Mouse (Mus musculus): ENCODE results near the gene Tssc4.

The Tssc4 gene

DNA sequence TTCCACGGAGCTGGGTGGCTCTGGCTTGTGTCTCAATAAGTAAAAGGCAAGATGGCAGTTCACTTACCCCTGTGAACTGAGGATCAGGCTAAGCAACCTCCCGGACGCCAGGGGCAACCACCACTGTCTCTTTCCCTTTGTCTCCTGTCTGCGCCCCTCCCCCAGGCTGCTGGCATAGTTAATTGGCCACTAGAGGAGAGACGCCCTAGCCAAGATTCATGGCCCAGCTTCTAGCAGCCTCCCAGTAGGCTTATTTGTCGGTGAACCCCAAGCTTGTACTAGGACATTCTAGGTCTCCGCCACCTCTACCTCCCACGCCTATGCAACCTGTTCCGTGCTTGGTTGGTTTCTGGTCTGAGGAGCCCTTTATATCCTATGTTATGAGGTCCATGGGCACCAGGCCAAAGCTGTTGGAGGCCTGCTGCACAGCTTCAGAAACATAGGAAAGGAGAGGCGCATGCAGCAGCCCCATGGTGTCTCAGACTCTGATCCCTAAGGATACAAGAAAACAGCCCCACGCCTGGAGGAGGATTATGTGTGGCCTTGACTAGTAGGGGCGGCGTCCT, 650 bp upstream of the Tssc4 start:
- DNase-seq (ENCODE audit: low spot score) = peak; percentile 71

DNA sequence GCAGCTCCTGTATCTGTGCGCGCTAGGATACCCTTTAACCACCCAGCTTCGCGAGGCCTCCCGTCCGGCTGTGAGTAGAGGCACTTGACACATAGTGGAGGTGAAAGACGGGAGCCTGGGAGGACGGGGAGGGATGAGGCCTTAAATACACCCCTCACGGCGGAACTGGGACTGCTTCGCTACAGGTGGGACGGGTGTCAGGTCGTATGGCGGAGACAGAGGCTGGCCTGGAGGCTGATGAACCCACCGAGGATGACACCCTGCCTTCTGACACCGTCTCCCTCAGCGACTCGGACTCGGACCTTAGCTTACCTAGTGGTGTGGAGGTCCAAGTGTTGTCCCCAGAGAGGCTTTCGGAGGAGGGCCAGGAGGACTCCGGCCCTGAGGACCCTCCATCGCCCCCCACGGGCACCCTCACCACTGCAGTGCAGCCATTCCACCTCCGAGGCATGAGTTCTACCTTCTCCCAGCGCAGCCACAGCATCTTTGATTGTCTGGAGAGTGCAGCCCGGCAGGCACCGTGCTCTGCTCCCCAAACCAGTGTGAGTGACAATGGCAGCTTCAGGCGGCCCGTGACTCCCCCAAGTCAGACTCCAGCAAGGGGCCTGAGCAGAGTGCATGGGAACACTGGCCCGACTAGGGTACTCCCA, 827 bp downstream of the Tssc4 start:
- no peak for DNase-seq (ENCODE audit: low spot score)

DNA sequence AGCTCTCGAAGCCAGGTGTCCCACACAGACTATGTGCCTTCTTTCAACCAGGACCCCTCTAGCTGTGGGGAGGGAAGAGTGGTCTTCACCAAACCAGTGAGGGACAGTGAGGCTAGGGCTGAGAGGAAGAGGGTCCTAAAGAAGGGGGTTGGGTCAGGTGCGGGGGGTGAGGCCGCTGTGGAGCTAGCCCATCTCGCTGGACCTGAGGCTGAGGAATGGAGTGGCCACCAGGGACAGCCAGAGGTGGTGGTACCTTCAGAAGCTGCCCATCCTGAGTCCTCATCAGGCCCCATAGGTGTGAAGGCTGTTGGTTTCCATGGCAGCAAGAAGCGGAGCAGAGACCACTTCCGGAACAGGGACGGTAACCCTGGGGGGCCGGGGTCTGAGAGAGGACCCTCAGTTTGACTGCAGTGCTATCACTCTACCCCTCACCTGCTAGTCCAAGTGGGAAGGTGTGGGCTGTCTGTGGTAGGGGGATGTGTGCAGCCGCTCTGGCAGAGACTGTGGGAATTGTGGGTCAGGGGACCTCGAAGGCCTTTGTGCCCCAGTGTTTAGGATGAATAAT, 1.5 kb downstream of the Tssc4 start:
- DNase-seq (ENCODE audit: low spot score) = no peak

DNA sequence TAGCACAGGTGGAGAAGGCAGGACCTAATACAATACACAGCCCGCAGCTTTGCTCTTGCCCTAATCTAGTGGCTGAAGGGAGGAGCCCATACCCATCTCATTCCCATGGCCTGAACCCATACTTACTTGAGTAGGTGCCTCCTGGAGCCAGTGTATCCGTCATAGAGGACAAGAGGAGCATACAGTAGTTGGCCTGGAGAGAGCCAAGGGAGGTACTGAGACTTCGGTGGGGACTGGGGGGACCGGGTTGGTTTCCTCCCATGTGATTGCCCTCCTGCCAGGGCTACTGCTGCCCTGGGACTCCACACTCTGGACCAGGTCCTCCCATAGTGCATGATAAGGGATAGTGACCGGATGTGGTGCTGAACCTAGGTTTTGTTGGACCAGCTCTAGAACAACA, 3.6 kb downstream of the Tssc4 start:
- no peak for DNase-seq (ENCODE audit: low spot score)

DNA sequence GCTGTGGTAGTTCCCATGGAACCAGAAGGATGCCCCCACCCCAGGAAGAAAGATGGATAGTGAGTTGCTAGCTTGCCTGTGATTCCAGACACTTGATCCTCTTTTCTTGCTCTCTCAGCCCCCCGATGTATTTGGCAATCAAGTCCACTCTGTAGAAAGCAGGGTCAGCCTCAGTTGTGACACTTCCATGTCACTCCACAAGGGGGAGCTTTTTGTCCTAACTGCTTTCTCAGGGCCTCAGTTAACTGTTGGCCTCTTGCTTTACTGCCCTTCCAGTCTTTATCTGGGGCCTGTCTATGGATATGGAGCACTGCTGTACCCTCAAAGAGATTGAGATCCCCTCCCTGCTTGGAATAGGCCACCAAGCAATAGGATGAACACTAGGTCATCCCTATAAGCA, 4.0 kb downstream of the Tssc4 start:
- DNase-seq (ENCODE audit: low spot score) = no peak

DNA sequence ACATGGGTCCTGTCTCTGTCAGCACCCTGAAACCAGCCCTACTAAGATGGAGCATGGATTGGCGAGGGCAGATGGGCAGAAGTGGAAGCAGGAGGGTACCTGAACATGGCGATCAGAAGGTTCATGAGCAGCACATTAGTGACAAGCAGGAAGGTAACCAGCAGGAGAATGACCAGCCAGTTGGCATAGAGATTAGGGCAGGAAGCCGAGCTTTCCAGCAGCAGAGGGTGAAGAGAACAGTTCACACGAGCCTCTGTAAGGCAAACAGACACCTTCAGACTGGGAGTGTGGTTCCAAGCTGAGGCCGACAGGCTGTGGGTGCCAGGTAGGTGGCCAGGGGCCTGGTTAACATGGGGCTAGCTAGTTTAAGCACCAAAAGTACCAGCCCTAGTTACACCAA, 6.3 kb downstream of the Tssc4 start:
- no peak for DNase-seq (ENCODE audit: low spot score)

DNA sequence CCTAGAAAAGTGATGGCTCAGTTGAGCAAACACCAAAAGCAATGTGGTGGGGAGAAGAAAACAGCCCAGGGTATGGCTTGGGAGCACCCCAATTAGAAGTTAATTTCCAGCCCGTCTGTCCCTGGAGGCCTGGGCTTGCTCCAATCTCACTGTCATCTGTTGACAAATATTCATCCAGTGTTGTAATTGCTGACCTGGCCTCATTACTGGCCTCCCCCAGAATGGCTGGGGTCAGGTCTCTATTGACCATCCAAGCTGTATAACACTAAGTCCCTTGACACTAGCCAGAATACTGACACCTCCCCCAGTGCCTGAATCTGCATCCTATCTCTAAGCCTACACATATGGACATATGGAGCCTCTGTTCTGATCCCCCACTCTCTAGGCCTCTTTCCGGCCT, 8.3 kb downstream of the Tssc4 start:
- DNase-seq (ENCODE audit: low spot score) = no peak

DNA sequence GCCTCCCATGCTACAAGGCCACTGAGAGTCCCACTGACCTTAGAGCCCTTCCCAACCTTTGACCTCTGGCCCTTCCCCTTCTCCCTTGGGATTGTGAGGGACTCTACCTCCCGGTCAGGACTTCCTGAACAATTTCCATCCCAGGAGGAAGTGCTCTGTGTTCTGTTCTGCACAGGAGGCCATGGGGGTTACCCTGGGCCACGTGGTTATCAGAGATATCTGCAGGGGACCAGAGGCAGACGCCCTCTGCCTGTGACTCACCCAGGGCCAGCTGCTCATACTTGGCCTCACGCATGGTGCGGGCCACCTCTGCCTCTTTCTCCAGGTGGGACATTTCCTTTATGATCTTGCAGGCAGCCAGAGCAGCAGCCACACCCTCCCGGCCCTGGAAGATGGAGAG, 13.0 kb downstream of the Tssc4 start:
- no peak for DNase-seq (ENCODE audit: low spot score)

DNA sequence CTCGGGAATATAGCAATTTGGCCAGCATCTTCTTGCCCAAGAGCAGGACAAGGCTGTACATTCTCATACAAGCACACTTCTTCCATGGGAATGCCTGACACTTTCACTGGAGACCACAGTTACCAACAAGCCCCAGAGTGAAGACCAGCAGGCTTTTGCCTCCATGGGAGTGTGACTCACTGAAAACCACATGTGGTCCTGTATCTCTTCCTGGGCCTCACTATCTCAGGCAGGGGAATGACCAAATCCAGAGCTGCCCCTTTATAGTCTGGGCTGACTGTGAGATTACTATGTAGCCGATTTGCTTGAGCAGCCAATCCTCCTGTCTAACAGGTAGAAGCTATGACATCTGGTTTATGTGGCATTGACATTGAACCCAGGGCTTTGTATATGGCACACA, 14.7 kb downstream of the Tssc4 start:
- DNase-seq (ENCODE audit: low spot score) = no peak

DNA sequence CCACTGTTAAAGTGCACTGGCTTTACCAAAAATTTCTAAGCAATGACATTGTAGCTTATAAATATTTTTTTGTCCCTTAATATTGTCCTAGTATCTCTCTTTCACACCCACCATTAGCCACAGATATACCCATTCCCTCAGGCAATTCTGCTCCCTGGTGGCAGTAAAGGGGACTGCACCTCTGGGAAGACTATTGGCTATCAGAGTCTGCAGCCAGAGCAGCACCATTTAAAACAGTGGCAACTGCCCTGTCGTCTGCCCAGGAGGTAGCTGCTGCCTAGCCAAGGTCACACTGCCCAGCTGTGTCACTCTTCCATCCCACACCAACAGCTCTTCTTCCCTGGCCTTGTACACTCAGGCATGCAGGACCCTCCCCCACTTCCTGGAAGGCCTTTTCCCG, 17.3 kb downstream of the Tssc4 start:
- DNase-seq (ENCODE audit: low spot score) = peak; percentile 64

DNA sequence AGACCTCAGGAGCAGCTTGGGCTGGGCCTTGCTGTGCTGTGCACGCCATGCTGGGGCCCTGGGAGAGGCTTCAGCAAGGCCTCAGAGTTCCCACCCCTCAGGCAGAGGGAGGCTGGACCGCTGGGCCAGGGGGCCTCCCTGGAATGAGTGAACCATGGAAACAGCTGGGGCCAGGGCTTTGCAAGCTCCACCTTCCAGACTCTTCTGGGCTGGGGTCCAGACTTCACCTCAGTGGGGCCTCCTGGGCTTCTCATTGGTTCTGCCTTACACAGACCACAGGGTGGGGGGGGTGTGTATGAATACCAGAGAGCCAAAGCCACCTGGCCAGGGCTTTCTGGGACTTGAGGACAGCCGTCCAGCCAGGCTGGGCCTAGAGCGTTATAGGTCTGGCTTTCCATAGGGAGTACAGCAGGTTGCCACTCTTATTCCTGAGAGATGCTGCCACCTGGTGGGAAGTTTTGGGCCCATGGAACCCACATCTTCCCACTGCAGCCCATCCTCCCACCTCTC, 18.1 kb downstream of the Tssc4 start:
- peak; percentile 52 for DNase-seq (ENCODE audit: low spot score)

DNA sequence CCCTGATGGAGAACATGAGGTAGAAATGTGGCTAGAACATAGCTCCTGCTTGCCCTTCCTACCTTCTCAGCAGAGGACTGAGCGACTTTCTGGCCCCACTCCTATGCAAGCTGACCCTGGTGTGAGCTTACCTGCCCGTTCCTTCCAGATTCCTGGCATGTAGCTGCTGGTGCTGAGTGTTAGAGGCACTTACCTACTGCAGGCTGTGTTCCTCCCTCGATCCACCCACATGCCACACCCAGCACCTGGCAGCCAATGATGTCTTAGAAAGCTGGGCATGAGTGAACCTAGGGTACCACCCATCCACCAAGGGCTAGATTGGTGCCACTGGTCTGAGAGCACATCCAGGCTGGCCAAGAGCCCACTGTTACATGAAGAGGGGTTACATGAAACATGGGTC, 24.8 kb downstream of the Tssc4 start:
- no peak for DNase-seq (ENCODE audit: low spot score)

DNA sequence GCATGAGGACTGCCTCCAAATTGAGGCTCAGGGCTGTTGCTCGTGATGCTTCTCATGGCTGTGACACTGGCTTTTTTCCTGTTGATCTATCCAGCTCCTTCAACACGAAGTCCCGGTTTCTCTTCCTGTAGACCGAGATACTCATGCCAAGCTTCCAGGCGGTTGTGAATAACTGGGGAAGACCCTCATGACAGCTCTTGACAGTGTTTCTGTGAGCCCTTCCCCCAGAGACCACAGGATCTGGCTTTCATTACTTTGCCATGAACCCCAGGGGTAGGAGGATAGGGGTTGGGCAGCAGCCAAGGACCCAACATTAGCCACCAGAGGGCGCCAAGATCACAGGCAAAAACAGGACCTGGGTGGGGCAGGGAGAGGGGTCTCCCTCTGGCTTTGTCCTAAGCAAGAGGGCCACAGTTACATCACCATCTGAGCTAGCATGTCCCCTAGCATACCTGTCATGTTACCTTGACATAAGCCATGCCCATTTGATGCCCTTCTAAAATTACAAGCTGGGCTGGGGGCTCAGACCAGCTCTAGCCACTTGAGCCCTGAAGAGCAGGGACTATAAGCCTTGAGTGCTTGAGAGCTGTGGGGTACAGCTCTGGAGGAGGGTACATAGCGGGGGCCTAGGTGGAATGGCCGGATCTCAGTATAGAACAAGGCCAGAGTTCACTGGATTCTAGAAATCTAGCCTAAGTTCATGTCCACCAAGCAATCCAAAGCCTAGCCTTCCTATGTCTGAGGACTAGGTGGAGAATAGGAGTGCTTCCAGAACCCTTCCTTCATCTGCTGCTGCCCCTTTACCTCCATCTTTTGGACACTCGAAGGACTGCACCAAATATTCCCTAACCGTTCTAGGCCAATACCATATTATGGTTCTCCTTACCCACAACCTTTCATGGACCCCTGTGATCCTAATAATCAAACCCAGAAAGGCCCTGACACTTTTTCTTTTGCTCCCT, 25.8 kb downstream of the Tssc4 start, which contains the start of gene Trpm5:
TSS of gene Trpm5 (minus strand) at position 51 of the 962 bp plus-strand sequence.
- DNase-seq (ENCODE audit: low spot score) = peak; percentile 67

DNA sequence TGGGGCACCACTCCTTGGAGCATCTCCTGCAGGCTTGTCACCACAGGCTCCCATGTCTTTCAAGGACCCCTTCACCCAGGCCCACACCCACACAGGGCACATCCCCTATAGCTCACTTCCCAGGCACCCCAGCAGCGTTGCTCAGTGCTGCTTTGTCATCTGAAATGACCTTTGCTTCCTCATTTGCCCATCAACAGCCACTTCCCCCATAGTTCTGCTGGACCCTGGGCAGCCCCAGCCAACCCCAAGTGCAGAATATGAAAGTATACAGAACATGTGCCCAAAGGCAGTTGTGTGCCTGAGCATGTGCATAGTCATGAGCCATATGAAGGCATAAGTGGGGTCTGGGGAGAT, 26.5 kb downstream of the Tssc4 start:
- no peak for DNase-seq (ENCODE audit: low spot score)

DNA sequence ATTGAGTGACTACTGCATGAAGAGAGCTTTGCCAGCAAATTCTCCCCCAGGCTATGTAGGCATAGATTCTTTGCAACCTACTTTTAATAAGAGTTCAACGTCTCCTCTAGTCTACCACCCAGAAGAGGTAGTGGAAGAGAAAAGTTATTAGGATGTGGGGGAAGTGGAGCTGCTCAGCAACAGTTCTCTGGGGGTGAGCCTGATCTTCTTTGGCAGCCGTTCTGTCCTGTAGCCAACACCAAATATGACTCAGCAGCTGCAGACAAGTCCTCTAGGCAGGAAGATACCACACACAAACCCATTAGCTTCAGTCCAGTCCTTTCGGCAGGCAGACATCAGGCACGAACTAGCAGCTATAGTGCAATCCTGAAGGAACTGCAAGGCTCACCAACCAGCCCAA, 31.7 kb downstream of the Tssc4 start:
- DNase-seq (ENCODE audit: low spot score) = no peak

DNA sequence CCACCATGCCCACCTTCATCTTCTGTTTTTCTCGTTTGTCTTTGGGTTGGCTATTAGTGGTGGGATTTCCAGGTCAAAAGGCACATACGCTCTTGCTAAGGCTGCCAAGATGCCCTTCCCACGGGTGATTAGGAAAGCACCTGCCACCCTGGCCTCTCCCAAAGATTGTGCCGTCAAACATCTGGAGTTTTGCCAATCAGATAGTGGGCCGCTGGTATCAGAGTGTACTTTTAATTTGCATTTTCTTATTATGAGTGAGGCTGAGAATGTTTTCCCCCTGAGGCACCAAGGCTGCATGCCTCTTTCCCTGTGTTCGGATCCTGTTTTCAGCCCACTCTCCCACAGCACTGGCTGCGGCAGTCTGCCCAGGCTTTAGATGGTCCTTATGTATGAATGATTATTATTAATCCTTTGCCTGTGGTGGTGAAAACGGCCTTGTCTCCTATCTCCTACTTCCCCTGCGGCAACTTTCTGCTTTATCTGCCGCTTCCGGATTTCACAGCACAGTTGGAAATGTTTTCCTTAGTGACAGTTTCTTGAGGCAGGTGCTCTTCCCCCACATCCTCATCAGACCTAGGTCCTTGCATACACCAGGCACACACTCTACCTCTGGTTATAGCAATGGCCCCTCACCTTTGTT, 36.3 kb downstream of the Tssc4 start:
- DNase-seq (ENCODE audit: low spot score) = no peak

DNA sequence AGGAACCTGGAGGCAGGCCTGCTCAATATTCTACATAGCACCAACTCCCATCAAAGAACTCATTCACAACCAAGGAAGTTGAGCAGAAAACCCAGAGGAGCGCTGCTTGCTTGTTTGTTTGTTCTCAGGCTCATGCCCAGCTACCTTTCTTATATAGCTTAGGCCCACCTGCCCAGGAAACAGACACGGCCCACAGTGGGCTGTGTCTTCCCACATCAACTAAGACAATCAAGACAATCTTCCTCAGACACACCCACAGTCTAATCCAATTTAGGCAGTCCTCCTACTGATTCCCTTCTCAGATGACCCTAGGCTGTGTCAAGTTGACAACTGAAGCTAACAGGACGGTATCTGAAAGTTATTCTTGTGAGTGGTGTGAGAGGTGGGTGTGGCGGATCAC, 37.0 kb downstream of the Tssc4 start, which contains the start of gene Kcnq1:
TSS of gene Kcnq1 (plus strand) at position 301 of the 400 bp plus-strand sequence.
- no peak for DNase-seq (ENCODE audit: low spot score)

DNA sequence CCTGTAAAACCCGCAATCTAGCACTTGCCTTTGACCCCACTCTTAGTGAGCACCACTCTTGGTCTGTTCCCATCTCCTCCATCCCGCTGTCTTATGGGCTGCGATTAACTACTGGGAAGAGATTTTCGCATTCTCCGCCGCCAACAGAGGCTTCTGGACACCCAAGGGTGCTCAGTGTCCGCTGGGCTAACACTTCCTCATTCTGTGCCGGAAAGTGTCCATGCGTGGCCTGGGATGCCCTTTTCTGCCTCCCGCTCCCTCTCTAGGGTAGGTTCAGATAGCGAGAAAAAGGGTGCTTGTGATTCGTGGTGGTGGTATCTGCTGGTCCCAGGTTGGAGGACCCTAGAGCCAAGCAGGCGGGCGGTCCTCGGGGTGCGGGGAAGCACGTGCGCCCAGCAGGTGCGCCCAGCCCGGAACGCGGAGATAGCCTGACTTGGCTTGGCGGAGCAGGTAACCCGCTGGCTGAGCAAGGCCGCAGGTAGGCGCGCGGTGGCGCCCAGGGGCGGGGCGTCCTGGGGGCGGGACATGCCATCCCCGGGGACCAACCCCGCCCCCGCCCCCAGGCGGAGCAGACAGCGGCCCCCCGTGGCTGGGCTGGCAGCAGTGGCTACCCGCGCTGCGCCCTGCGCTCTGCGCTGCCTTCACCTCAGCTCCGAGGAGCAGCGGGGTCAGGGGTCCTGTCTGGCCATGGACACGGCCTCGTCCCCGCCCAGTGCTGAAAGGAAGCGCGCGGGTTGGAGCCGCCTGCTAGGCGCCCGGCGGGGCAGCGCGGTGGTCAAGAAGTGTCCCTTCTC, 37.8 kb downstream of the Tssc4 start:
- DNase-seq (ENCODE audit: low spot score) = no peak

DNA sequence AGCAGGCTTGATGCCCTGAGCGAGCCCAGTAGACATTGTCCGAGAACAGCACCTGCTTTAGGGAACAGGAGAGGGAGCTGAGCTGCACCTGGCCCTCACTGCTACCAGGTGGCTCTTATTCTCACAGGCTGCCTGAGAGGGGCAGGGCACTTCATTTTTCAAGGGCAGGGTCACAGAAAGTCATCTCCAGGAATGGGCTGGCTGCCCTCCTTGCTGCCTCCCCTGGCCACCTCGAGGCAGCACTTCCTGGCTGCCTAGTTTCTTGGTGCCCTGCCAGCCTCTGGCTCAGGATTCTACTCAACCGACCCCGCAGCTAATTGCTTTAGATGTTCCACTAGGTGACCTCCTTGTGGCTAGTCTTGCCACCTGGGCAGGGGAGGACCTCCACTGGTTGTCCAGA, 39.2 kb downstream of the Tssc4 start:
- no peak for DNase-seq (ENCODE audit: low spot score)

DNA sequence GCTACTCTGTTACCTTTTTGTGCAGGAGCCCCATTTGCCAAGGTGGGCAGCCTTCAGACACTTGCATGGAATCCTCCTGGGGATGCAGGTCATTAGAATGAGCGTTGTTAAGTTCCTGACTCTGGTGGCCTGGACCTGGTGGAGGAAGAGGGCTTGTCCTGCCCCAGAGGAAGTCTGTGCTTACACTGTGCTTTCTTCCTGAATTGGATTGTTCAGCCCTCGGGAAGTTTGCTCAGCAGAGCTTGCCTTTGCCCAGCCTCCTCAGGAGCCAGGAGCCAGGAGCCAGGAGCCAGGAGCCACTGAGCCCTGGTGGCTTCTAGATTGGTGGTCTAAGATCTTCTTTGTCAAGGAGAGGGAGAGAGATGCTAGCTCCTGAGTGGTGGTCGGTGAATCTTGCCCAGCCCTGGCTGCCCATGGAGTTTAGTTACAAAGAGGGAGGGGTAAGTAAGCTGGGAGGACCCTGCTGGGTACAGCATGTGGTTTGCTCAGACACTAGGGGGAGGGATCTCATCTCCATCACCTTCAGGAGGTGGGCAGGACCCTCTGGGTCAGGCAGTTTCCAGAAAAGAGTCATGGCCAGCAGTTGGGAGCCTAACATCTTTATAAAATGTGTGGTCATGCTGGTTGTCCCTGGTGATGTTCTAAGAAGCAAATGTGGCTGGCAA, 40.1 kb downstream of the Tssc4 start:
- no peak for DNase-seq (ENCODE audit: low spot score)

DNA sequence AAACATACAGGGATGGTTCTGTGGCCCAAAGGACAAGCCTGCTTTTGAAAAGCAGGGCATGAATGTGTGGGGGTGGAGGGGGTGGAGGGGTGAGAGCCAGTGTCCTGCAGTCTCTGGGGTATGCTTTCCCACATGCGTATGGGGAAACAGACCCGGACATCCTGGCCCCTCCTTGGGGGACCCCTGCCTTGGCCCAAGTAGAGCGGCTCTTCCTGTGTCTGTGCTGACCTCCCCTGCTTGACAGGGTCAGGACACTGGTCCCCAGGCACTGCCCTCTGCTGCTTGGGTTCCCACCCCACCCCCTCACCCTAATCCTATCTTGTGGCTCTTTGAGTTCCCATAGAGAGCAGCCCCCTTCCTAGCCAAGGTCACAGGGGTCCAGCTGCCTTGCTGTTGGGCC, 40.6 kb downstream of the Tssc4 start:
- DNase-seq (ENCODE audit: low spot score) = no peak

All from layer of hippocampus, adult 11-12 months (tissue).